Mouse (Mus musculus) NIH3T3 (cell line): Measurements from ENCODE around the gene Nebl.
A peak's percentile ranks its signal among the peaks of the same experiment; 100 is the strongest.

Source experiments
- DNase-seq: peaks from one replicate; pipeline ENCODE4 v3.0.0-alpha.2; 2012; ENCODE audit warnings: low read depth

Nebl gene

GRCm38 (mm10) chr2:17730957-17731830 is at the start of gene Nebl:
Gene Nebl, minus strand, starts transcription at chr2:17731464.
- no peak for DNase-seq

GRCm38 (mm10) chr2:17770246-17770825 is 39.1 kb upstream of the Nebl start:
- no peak for DNase-seq

GRCm38 (mm10) chr2:17769242-17769755 is 38.0 kb upstream of the Nebl start:
- DNase-seq = no peak

DNA sequence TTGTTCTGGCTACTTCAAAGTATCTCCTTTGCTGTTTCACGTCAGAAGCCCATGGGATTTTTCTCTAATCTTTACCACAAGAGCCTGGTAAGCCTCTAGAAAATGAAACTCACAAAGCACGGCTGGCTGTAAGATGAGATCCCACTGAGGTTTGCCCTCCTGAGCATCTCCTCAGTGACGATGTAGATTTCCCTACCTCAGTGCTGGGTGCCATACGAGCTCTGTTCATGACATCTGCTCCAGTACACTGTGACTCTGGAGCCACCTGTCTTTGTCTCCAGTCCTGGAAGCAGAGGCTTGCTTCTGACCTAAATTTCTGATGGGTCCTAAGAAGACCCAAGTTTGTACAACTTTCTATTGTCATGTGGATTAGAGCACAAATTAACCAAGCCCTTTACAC is 25.0 kb upstream of the Nebl start:
- no peak for DNase-seq

DNA sequence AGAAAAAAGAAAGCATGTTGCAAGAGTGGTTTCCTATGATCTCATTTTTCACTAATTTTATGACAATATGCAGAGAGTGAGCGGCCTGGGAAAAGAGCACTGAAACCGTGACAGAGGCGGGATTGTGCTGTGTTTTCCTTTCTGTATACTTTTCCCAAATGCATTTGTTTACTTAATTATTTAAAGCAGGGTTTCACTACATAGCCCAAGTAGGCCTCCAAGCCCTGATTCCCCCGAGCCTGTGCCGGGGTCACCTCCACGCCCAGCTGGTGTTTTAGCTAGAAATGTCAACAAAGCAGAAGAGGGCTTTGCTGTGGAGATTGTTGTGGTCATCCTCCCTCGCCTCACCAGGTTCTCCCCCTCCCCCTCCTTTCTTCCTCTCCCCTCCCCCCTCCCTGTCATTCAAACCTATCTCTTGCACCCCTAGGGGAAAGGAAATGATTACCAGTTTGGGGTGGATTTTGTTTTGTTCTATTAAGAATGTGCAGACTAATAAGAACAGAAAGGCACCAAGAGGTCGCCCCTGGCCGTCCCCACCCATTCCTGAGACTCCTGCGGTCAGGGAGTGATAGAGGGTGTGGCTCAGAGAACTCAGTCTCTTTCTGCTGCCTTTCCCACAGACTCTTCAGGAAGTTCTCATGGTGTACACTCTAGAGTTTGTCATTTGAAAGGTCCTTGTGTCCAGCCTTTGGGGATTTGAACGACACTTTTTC is 10.9 kb upstream of the Nebl start:
- DNase-seq = peak; percentile 11

DNA sequence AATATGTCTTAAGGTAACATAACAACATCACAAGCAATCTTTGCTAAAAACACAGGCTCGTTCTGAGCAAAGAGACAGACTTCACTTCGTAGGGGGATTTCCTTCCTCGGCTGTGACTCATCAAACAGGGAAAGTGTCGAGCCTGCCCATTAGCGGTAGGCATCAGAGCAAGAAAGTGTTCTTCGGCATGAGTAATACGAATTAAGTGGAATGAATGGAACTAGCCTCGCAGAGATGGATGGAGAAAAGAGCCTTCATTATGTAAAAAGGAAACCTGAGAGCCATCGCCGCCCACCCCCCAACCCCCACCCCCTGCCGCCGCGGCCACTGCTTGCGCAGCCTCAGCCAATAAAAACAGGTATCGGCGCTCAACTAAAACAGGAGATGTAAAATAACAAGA is 10.3 kb upstream of the Nebl start:
- peak; percentile 60 for DNase-seq

DNA sequence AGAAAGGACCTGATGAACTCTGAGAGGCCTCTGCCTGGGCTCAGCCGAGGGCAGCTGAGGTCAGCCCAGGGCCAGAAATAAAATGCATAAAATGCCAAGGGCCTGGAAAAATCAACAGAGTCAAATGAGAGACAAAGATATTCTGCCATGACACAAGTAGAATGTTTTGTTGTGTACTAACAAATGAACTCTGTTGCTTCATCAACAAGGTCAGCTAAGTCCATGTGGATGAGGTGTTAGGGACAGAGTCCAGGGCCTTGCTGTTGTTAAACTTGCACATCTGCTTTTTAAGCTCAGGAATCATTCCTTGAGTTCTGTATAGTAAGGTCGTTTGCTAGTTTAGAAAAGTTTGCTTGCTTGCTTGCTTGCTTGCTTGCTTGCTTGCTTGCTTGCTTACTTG is 9.2 kb upstream of the Nebl start:
- no peak for DNase-seq

DNA sequence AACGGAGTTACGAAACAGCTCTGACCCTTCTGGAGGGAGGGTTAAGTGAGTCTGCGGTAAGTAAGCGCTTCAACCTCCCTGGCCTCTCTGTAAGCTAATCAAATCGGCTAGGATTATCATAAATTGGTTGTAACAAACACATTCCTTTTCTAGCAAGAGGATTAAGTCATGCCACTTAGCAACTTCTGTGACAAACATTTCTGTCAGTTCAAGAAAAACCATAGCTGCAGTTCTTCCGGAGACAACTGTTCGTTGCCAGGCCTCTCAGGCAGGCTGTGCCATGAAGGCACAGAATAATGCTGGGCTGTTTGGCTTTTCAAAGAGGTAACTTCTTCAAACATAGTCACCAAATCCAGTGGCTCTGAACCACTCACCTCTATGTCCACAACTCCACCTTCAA is 946 bp upstream of the Nebl start:
- no peak for DNase-seq

- no peak for DNase-seq
Measured at GRCm38 (mm10) chr2:17731831-17732200, 552 bp upstream of the Nebl start.

GRCm38 (mm10) chr2:17730648-17730956 is 662 bp downstream of the Nebl start:
- DNase-seq = no peak

DNA sequence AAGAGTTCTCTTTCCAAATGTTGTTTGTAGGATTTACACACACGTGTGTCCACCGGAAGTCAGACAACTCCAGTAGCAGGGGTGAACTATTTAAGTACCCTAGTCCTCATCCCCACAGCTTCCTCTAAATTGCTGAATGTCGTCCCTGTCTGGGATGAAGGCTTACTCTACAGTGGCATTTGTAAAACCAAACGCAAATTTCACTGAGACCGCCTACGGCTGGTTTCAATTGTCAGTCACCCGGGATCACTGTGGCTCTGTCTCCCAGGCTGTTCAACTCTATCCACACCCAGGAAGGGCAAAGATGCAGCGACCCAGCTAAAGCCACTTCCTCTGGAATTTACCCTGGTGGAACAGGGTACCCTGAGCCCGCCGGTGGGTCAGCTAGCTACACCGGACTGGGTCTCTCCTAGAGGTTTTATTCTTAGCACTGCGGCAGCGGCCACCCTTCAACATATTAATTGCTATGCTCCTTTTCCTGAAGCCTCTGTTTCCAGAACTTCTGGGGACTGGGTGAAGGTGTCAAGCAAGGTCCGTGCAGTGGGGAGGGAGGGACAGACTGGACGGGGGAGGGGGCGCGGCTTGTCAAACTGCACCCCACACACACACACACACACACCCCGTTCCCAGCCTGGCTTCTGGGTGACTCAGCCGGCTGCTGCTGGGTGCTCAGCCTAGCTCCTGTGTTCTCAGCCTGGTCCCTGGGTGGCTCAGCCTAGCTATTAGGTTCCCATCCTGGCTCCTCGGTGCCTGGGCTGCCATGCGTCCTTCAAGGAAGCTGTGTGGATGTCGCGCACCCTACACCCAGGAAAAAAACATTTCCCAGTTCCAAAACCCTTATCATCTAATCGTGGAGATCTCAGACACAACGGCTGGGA is 1.3 kb downstream of the Nebl start:
- DNase-seq = no peak

GRCm38 (mm10) chr2:17724405-17724804 is 6.9 kb downstream of the Nebl start:
- no peak for DNase-seq

DNA sequence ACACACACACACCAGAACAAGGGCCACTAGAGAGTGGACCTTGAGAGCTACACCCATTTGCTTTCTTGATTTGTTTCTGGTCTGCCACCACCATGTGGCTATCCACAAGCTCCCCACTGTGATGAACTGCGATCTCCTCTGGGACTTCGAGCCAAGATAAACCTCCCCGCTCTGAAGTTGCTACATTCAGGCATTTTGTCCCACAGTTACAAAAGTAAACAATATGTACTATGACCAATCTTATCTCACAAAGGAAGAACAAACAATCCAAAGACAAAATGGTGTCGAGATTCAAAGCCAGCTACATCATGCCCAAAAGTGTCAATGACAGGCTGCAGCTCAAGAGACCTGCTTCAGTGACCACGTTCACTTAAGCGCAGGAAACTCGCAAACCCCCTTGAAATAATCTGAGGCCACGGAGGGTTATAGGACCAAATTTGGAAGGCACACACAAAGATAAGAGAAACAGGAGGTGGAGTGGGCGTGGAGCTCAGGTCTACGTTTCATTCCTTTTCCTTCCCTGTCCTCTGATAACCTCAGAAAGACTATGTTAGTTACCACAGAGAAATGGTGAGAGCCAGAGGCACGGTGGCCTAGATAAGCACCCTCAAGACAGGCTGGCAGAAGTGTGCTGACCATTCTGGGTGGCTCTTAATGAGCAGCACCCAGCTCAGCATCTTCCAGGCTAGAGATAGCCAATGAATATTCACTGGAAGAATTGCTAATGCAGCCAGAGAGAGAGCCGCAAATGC is 7.8 kb downstream of the Nebl start:
- no peak for DNase-seq

- no peak for DNase-seq
Measured at GRCm38 (mm10) chr2:17721177-17721715, 10.0 kb downstream of the Nebl start.

DNA sequence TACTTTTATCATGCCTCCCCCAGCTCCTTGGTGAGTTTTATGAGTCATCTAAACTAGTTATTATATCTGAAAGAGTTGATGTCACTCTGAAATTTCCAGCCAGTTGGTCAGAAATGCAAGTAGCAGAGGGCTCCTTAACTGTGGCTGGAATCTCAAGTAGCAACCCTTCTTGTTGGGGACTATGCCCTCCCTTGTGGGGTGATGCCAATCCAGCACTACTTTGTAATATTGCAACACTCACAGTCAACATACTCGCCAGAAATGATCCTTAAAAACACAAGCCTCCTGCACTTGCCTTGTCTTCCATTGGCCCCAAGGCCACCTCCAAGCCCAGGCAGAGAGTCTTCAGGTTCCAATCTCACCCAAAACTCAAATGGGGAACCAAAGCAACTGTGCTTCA is 13.0 kb downstream of the Nebl start:
- DNase-seq = no peak

DNA sequence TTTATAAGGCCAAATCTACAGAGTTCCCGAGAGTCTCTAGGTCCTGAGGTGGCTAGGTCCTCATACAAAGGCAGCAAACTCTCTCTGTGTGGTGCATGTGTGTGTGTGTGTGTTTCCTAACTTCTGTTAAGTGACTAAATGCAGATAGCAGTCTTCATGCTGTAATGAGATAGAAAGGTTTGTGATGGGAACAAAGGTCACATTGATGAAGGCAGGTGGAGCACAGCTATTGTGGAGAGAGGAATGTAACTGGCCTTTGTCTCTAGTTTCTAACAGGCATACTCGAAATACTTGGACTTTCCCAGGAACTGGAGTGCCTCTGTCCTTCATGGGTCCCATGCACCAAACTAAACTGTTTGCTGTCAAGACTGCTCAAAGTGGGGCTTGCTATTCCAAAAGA is 14.1 kb downstream of the Nebl start:
- no peak for DNase-seq

DNA sequence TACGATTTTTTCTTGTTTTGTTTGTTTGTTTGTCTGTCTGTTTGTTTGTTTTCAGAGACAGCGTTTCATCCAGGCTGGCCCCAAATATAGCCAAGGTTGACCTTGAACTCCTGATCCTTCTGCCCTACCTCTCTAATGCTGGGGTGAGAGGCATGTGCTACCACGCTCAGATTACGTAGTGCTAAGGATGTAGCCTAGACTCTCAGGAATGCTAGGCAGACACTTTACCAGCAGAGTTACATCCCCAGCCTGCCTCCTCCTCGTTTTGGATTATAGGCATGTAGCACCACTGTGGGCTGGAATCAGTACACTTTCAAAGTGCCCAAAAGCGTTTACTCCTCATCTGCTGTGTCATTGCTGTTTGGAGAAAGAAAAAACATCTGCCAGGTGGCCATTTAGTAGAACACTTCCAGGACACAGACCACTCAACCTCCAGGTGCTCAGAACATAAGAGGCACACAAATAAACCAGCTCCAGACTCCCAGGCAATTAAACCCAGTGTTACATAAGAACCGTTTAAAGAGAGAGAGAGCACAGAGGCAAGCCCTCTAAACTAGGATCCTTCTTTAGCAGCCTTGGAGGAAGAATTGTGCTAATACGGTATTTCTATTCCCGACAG is 16.0 kb downstream of the Nebl start:
- no peak for DNase-seq

- no peak for DNase-seq
Measured at GRCm38 (mm10) chr2:17714661-17715060, 16.6 kb downstream of the Nebl start.

DNA sequence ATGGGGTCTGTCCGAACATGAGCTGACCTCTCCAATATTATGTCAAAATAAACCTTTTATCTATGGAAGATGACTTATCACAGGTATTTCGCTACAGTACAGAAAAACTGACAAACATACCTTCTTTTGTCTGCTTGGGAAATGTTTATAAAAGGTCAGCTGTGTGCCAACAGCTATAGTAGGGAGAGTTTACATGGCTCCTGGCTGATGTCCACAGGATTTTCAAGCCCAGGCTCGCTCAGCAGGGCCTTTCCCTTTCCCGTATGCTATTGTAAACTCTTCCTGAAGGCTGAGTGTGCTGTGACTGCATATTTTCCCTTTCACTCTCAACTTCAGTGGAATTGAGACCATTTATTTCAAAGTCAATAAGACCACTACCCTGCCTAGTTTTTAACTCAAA is 17.1 kb downstream of the Nebl start:
- DNase-seq = no peak

DNA sequence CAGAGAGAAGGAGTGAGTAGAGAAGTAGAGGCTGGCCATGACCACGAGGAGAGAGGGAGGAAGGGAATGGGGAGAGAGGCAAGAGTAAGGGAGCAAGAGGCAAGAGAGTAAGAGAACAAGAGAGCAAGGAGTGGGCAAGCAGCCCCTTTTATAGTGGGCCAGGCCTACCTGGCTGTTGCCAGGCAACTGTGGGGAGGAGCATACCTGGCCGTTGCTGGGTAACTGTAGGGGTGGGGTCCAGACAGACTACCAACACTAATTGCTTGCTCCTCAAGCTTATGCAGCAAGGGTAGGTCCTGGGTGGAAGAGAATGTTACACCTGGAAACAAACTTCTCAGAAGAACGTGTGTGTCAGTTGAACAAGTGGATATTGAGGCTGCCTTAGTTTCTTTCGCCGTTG is 20.0 kb downstream of the Nebl start:
- no peak for DNase-seq

- no peak for DNase-seq
Measured at GRCm38 (mm10) chr2:17710083-17710482, 21.2 kb downstream of the Nebl start.
